Mouse (Mus musculus): ENCODE data around the gene Zfp956. TPM values are rescaled to one million over a fixed set of nuclear protein-coding genes. Genes with fewer than 3 reads are reported as not detected.
A peak's percentile ranks its signal among the peaks of the same experiment; 100 is the strongest.
"Not testable (repeated sequence)": the region's sequence is repeated elsewhere in the genome, so short reads cannot be mapped to it uniquely, and the experiment has no call there.

Zfp956 gene
- total RNA-seq, 2 experiments from 2014 or later: 19.6 to 20.2 TPM

DNA sequence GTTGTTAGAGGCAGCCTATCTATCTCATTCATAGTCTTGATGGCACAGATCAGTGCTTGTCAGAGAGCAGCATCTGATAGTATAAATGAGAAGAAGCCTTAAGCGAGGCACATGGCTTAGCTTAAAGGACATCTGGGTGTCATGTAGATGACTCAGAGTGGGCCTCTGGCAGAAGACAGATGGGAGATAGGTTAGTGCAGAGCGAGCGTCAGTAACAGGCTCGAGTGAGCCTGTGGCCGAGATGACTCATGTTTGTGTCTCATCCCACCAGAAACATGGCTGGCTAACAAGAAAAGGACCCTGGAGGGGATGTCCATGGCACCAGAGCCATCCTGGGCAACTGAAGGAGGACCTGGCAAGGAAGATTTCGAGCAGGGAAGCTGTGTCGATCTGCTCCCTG, 9.9 kb downstream of the Zfp956 start:
- peak; percentile 10 to 28 for DNase-seq (ENCODE audit: low spot score in 2 of 2)

DNA sequence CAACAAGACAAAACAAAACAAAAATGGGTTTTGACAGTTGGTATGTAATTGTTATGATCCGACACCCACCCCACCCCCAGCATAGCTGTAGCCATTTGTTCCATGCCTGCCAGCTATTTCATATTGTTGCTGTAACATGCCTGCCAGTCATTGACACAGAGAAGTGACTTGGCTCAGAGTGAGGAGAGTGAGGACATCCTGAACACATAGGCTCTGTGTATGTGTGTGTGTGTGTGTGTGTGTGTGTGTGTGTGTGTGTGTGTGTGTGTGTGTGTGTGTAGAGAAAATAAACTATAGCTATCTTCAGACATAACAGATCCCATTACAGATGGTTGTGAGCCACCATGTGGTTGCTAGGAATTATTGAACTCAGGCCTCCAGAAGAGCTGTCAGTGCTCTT, 15.0 kb downstream of the Zfp956 start:
- not testable (repeated sequence) for DNase-seq (ENCODE audit: low spot score in 2 of 2)

DNA sequence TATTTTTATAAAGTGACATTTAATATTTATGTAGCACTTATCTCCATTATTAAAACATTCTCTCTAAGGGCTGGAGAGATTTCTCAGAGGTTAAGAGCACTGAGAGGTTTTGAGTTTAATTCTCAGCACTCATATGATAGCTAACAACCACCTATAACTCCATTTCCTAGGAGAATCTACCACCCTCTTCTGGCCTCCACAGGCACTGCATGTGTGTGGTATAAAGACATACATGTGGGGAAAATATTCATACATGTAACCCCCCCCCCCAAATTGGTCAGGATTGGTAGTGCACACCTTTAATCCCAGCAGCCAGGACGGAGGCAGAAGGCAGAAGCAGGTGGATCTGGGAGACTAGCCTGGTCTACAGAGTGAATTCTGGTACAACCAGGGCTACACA, 21.4 kb downstream of the Zfp956 start:
- DNase-seq (ENCODE audit: low spot score in 2 of 2): no peak

DNA sequence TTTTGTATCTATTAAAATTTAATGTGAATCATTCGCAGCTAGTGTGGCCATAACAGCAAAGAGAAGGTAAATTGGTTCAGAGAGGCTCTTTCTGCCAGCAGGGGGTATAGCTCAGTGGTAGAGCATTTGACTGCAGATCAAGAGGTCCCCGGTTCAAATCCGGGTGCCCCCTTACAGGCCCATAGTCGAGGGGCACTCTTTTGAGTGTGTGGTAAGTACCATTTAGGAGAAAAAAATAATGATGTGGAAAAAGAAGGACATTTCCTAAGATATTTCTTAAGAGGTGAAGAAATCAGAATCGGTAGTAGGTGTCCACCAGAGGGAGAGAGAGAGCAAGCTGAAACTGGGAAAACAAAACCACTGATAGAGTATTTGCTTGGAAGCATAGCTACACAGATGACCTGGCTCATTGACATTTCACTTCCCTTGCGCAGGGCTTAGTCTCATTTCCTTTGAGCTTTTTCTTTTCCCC, 25.7 kb downstream of the Zfp956 start:
- peak; percentile 72 to 81 for DNase-seq (ENCODE audit: low spot score in 2 of 2)

DNA sequence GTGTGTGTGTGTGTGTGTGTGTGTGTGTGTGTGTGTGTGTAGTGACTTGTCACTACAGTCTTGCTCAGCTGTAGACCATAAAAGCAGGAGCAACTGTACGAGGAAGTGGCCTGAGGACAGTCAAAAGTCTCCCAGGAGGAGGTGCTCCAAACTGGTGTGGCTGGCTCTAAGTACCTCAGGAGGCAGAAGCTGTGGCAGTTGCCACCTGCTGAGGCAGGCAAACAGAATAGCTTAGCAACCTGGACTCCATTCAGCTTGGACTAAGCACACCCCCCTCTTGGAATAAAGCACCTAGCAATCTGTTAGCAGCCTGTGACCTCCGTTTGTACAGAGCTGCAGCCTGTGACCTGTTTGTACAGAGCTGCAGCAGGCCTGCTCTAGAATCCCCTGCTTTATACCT, 30.7 kb downstream of the Zfp956 start:
- no peak for DNase-seq (ENCODE audit: low spot score in 2 of 2)

DNA sequence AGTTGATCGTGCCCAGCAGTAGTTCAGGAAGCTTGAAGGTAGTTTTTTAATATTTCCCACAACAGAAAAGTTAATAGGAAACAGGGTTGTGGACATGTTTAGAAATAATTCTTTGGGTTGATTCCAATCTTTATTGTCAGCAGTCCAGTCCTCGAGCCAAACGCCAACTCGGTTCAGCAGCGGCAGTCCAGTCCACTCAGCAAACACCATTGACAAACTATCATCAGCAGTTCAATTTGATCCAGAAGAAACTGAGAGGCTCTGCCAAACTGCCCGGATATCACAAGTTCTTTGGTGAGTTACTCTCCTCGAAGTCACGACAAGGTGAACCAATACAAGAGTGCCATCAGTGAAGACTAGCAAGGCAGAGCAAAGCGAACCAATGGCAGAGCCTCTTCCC, 42.5 kb downstream of the Zfp956 start:
- DNase-seq (ENCODE audit: low spot score in 2 of 2): no peak

DNA sequence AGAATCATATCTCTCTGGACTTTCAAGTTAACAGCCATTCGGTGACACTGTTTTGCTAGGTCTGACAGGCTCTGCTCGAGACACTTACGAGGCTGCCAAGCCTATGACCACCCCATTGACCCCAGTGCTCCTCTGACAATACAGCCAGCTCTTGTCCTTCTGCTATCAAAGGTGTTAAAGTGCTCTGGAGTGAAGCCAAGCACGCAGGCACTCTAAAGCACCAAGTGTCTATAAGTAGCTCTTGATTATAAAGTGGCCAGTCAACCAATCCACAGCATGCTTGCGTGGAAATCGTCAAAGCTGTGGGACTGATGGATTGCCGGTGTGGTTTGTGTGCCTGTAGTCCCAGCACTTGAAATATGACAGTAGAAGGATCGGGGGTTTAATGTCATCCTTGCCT, 57.5 kb downstream of the Zfp956 start:
- DNase-seq (ENCODE audit: low spot score in 2 of 2): no peak

Other genes with a start within 250 kb of the Zfp956 start
- 10 to 100 TPM; 55.9 to 63.5 TPM for gene Pdia4, start 140.0 kb upstream of the Zfp956 start, total RNA-seq (2021)
- 1 to 10 TPM; 5.2 to 6.2 TPM for gene Zfp786, start 122.5 kb upstream of the Zfp956 start, total RNA-seq (2021)
- 10 to 100 TPM; 21.0 to 21.3 TPM for gene Zfp398, start 117.7 kb upstream of the Zfp956 start, total RNA-seq (2021)
- gene Zfp282, start 76.2 kb upstream of the Zfp956 start, total RNA-seq (2021): 10 to 100 TPM; 10.5 to 11.1 TPM
- 10 to 100 TPM; 17.0 to 18.3 TPM for gene Zfp212, start 32.9 kb upstream of the Zfp956 start, total RNA-seq (2021)
- gene Zfp777, start 95.5 kb downstream of the Zfp956 start, total RNA-seq (2021): 10 to 100 TPM; 35.3 to 36.3 TPM
- 10 to 100 TPM; 30.1 to 30.9 TPM for gene Zfp746, start 133.2 kb downstream of the Zfp956 start, total RNA-seq (2021)